Mouse (Mus musculus): ENCODE results near the gene Gucd1.
"Not testable (repeated sequence)": the region's sequence is repeated elsewhere in the genome, so short reads cannot be mapped to it uniquely, and the experiment has no call there.

Gene Gucd1

GRCm38 (mm10) chr10:75517758-75518143, at the start of gene Gucd1:
Gene Gucd1, minus strand, starts transcription at chr10:75517972.
- peak; percentile 98 for DNase-seq (ENCODE audit: low spot score)

GRCm38 (mm10) chr10:75566765-75567164, 49.0 kb upstream of the Gucd1 start:
- not testable (repeated sequence) for DNase-seq (ENCODE audit: low spot score)

GRCm38 (mm10) chr10:75566321-75566720, 48.5 kb upstream of the Gucd1 start:
- no peak for DNase-seq (ENCODE audit: low spot score)

- DNase-seq (ENCODE audit: low spot score) = no peak
Observed at GRCm38 (mm10) chr10:75565906-75566305, 48.1 kb upstream of the Gucd1 start.

- DNase-seq (ENCODE audit: low spot score) = no peak
Observed at GRCm38 (mm10) chr10:75565436-75565835, 47.7 kb upstream of the Gucd1 start.

- no peak for DNase-seq (ENCODE audit: low spot score)
Observed at GRCm38 (mm10) chr10:75564687-75565265, 47.0 kb upstream of the Gucd1 start.

- DNase-seq (ENCODE audit: low spot score) = no peak
Observed at GRCm38 (mm10) chr10:75562596-75562995, 44.8 kb upstream of the Gucd1 start.

GRCm38 (mm10) chr10:75561071-75561654, 43.4 kb upstream of the Gucd1 start, which contains the start of gene Ggt1:
Gene Ggt1, plus strand, starts transcription at chr10:75561604.
- DNase-seq (ENCODE audit: low spot score) = no peak

GRCm38 (mm10) chr10:75560549-75560899, 42.8 kb upstream of the Gucd1 start:
- DNase-seq (ENCODE audit: low spot score) = no peak

GRCm38 (mm10) chr10:75559676-75560548, 42.1 kb upstream of the Gucd1 start, which contains the start of gene Lrrc75b:
Gene Lrrc75b, minus strand, starts transcription at chr10:75560330.
- no peak for DNase-seq (ENCODE audit: low spot score)

GRCm38 (mm10) chr10:75559041-75559675, 41.4 kb upstream of the Gucd1 start:
- no peak for DNase-seq (ENCODE audit: low spot score)

GRCm38 (mm10) chr10:75558515-75558914, 40.7 kb upstream of the Gucd1 start:
- DNase-seq (ENCODE audit: low spot score) = no peak

GRCm38 (mm10) chr10:75556026-75556425, 38.3 kb upstream of the Gucd1 start:
- DNase-seq (ENCODE audit: low spot score) = no peak

GRCm38 (mm10) chr10:75555557-75555956, 37.8 kb upstream of the Gucd1 start:
- no peak for DNase-seq (ENCODE audit: low spot score)

GRCm38 (mm10) chr10:75554090-75554489, 36.3 kb upstream of the Gucd1 start:
- DNase-seq (ENCODE audit: low spot score) = no peak

GRCm38 (mm10) chr10:75552701-75553450, 35.1 kb upstream of the Gucd1 start:
- DNase-seq (ENCODE audit: low spot score) = no peak

GRCm38 (mm10) chr10:75552106-75552505, 34.3 kb upstream of the Gucd1 start:
- no peak for DNase-seq (ENCODE audit: low spot score)

GRCm38 (mm10) chr10:75551175-75551574, 33.4 kb upstream of the Gucd1 start:
- DNase-seq (ENCODE audit: low spot score) = no peak

GRCm38 (mm10) chr10:75549886-75550285, 32.1 kb upstream of the Gucd1 start:
- DNase-seq (ENCODE audit: low spot score) = no peak

- DNase-seq (ENCODE audit: low spot score) = no peak
Observed at GRCm38 (mm10) chr10:75548486-75548885, 30.7 kb upstream of the Gucd1 start.

- no peak for DNase-seq (ENCODE audit: low spot score)
Observed at GRCm38 (mm10) chr10:75547901-75548300, 30.1 kb upstream of the Gucd1 start.

GRCm38 (mm10) chr10:75536123-75536522, 18.4 kb upstream of the Gucd1 start:
- DNase-seq (ENCODE audit: low spot score) = no peak
